Mouse (Mus musculus): ENCODE measurements around the gene Slc4a10. TPM values are rescaled to one million over a fixed set of nuclear protein-coding genes. Genes with fewer than 3 reads are reported as not detected.

The Slc4a10 gene
- polyA plus RNA-seq, 1 experiment from 2014 or later = 0.21 TPM

- H3K4me2 ChIP-seq (ENCODE audit: low read depth, low read length) = no peak overlapping the region
- H3K36me3 ChIP-seq (ENCODE audit: control insufficient read depth, insufficient read depth, low read length) = no peaks in the 10 kb centered on the region
- 86% methylated on average over 2 of the region's 2 CpGs for WGBS
- H3K4me3 ChIP-seq (replicated peaks; ENCODE audit: low read length) = no peak overlapping the region
- H3K27ac ChIP-seq (ENCODE audit: low read length) = no peak overlapping the region
- H3K9me3 ChIP-seq (replicated peaks; ENCODE audit: control insufficient read depth, low read length) = no peaks in the 10 kb centered on the region
- no peak overlapping the region for H3K9ac ChIP-seq (ENCODE audit: low read length)
- no peaks in the 10 kb centered on the region for H3K27me3 ChIP-seq (ENCODE audit: control insufficient read depth, insufficient read depth, low read length)
- no peaks in the 10 kb centered on the region for H3K4me1 ChIP-seq (ENCODE audit: control insufficient read depth, insufficient read depth, low read length)
- ATAC-seq (ENCODE audit: insufficient read depth, low FRiP score) = no peak
Measured at GRCm38 (mm10) chr2:62370048-62370447, 323.8 kb downstream of the Slc4a10 start.

GRCm38 (mm10) chr2:62373692-62374091 is 327.4 kb downstream of the Slc4a10 start:
- ATAC-seq (ENCODE audit: insufficient read depth, low FRiP score) = no peak
- H3K9me3 ChIP-seq (replicated peaks; ENCODE audit: control insufficient read depth, low read length) = no peaks in the 10 kb centered on the region
- WGBS = 77% methylated on average over 11 of the region's 11 CpGs
- H3K4me1 ChIP-seq (ENCODE audit: control insufficient read depth, insufficient read depth, low read length) = no peaks in the 10 kb centered on the region
- no peak overlapping the region for H3K4me2 ChIP-seq (ENCODE audit: low read depth, low read length)
- H3K4me3 ChIP-seq (replicated peaks; ENCODE audit: low read length) = no peak overlapping the region
- no peak overlapping the region for H3K9ac ChIP-seq (ENCODE audit: low read length)
- H3K36me3 ChIP-seq (ENCODE audit: control insufficient read depth, insufficient read depth, low read length) = no peaks in the 10 kb centered on the region
- H3K27ac ChIP-seq (ENCODE audit: low read length) = no peak overlapping the region
- H3K27me3 ChIP-seq (ENCODE audit: control insufficient read depth, insufficient read depth, low read length) = no peaks in the 10 kb centered on the region

Other genes with a start within 250 kb of the Slc4a10 start
- not detected in 2 replicates for gene Tbr1, start 243.5 kb upstream of the Slc4a10 start, polyA plus RNA-seq (2015; fragmentation: Nextera tagmentation; extraction: Ambion mirVana)